Mouse (Mus musculus): Measurements from ENCODE around the gene Gm13283. TPM values are rescaled to one million over a fixed set of nuclear protein-coding genes. Genes with fewer than 3 reads are reported as not detected.
"Not testable (repeated sequence)": the region's sequence is repeated elsewhere in the genome, so short reads cannot be mapped to it uniquely, and the experiment has no call there.

Gm13283 gene
- polyA plus RNA-seq, 1 experiment from 2014 or later: 0.33 TPM

DNA sequence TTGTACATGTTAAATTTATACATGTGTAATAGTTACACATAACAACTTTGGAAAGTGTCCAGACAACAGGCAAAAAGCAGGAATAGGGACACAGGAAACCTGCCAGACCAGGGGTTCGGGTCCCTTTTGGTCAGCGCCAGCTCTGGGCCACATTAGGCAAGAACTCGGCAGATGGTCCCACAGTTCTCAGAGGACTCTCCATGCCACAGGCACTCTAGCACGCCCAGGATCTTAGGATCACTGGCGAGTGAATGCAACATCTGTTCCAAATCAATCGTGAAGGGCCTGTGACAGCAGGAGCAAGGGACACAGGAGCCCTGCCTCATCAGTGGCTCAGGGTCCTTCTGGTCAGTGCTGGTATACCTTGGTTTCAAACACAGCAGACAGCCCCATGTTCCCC, 10.0 kb upstream of the Gm13283 start:
- no peak for TF ChIP-seq CTCF (IDR thresholded peaks at IDR 0.05; ENCODE audit: low read depth)
- Histone ChIP-seq H3K27ac (ENCODE audit: low read depth) (no peak overlapping the region), H3K27me3 (ENCODE audit: insufficient read depth, low read length) (no peaks in the 10 kb centered on the region), H3K36me3 (ENCODE audit: insufficient read depth) (no peaks in the 10 kb centered on the region), H3K9ac (no peak overlapping the region), H3K4me2 (no peak overlapping the region), H3K4me3 (ENCODE audit: low read depth, low read length) (no peak overlapping the region), H3K4me1 (ENCODE audit: insufficient read depth) (no peaks in the 10 kb centered on the region), H3K9me3 (ENCODE audit: low read depth, low read length) (no peaks in the 10 kb centered on the region)
- WGBS: 49% methylated on average over 6 of the region's 6 CpGs
- ATAC-seq (ENCODE audit: insufficient read depth): no peak
- no peak for DNase-seq

DNA sequence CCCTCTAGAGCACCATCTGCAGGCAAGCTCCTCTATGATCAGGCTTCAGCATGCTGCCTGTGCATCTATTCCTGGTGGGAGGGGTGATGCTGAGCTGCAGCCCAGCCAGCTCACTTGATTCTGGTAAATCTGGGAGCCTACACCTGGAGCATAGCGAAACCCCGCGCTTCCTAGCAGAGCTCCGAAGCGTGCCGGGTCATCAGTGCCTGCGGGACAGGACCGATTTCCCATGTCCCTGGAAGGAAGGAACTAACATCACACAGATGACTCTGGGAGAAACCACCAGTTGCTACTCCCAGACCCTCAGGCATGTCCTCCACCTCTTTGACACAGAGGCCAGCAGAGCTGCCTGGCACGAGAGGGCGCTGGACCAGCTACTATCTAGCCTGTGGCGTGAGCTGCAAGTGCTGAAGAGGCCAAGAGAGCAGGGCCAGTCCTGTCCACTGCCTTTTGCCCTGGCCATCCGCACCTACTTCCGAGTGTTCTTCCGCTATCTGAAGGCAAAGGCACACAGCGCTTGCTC, 5.0 kb upstream of the Gm13283 start, which contains the start of gene Gm13271:
TSS of gene Gm13271 (plus strand) at position 51 of the 523 bp plus-strand sequence.
- H3K4me2 ChIP-seq; H3K27me3 ChIP-seq (ENCODE audit: insufficient read depth, low read length); H3K9me3 ChIP-seq (ENCODE audit: low read depth, low read length); H3K36me3 ChIP-seq (ENCODE audit: insufficient read depth); H3K27ac ChIP-seq (ENCODE audit: low read depth); ATAC-seq (ENCODE audit: insufficient read depth); H3K4me3 ChIP-seq (ENCODE audit: low read depth, low read length); H3K9ac ChIP-seq; DNase-seq; H3K4me1 ChIP-seq (ENCODE audit: insufficient read depth): not testable (repeated sequence)
- 73% methylated on average over 15 of the region's 15 CpGs for WGBS
- 0 out of 2 replicates have a peak, but pooled peaks have one; percentile 16 for TF ChIP-seq CTCF (IDR thresholded peaks at IDR 0.05; ENCODE audit: low read depth)

DNA sequence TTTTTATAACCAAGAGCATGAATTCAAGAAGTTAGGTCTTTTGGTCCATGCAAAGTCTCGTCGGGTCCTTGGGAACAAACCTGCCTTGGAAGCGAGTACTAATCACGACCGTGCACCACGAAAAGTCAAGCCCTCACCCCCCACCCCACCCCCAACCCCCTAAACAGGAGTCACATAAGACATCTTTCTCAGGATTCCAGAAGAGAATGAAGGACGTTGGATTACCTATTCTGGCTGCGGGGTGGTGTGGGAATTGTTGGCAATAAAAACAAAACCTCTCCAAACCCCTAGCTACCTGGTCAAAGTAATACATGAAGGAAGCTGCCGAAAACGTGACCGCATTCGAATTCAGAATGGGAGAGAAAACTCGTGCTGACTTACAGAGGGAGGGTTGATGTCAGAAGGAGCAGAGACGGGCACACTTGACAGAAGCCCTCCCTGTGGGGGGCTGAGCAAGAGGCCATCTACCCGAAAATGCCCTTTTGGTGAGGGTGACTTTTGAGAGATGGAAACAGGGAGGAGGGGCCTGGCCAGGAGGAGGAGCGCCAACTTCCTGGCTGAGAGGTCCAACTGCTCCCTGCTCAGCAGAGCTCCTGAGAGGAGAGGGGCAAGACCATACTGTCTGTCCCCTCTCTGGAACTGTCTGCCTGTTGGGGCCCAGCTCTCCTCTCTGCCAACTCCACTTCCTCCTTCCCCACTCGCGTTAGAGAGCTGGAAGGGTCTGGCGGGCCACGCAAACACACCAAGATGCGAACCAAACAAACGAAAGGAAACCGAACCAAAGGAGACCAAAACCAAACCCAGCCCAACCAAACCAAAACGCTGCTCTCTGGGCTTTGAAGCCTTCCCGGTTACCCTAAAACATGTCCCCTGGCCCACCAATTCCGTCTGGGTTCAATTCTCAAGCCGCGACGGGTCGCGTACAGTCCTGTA, 3.1 kb upstream of the Gm13283 start:
- peak overlapping the region; percentile 46 for H3K4me3 ChIP-seq (ENCODE audit: low read depth, low read length)
- H3K27me3 ChIP-seq (ENCODE audit: insufficient read depth, low read length); ATAC-seq (ENCODE audit: insufficient read depth); H3K9me3 ChIP-seq (ENCODE audit: low read depth, low read length); H3K4me1 ChIP-seq (ENCODE audit: insufficient read depth); H3K36me3 ChIP-seq (ENCODE audit: insufficient read depth): not testable (repeated sequence)
- H3K9ac ChIP-seq: peak overlapping the region; percentile 67
- H3K27ac ChIP-seq (ENCODE audit: low read depth): peak overlapping the region; percentile 97
- DNase-seq: peak; percentile 48
- H3K4me2 ChIP-seq: peak overlapping the region; percentile 68
- 9% methylated on average over 28 of the region's 31 CpGs for WGBS

DNA sequence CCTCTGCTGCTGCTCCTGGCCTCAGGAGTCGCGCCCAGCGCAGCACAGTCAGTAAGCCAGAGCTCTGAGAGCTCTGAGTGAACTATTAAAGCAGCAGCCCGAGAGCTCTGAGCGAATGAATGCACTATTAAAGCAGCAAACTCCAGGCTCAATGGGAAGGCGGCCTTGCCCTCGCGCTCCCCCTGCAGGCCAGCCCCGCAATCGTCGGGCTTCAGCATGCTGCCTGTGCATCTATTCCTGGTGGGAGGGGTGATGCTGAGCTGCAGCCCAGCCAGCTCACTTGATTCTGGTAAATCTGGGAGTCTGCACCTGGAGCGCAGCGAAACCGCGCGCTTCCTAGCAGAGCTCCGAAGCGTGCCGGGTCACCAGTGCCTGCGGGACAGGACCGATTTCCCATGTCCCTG, 2.3 kb upstream of the Gm13283 start:
- TF ChIP-seq CTCF (IDR thresholded peaks at IDR 0.05; ENCODE audit: low read depth): peak; percentile 85
- H3K4me3 ChIP-seq (ENCODE audit: low read depth, low read length): peak overlapping the region; percentile 46
- H3K4me2 ChIP-seq: peak overlapping the region; percentile 68

DNA sequence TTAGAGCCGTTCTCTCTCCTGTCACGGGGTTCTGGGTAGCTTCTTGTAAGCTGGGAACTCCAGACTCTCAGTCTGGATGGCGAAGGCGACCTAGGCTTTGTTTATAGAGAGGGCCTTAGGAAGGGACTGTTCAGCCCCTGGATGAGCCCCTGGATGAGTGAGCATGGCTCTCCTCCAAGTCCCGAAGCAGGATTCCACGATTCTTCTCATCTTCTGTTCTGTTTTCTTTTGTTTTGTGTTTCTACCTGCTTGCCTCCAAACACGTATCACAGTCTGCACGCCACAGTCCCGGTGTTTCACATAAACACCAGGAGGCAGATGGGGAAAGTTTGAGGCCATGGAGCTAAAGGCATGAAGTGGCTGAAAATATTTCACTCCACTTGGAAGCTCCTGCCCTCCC, 1.2 kb upstream of the Gm13283 start:
- not testable (repeated sequence) for H3K9ac ChIP-seq; ATAC-seq (ENCODE audit: insufficient read depth); H3K27me3 ChIP-seq (ENCODE audit: insufficient read depth, low read length); H3K27ac ChIP-seq (ENCODE audit: low read depth); DNase-seq; H3K36me3 ChIP-seq (ENCODE audit: insufficient read depth); H3K4me1 ChIP-seq (ENCODE audit: insufficient read depth); H3K9me3 ChIP-seq (ENCODE audit: low read depth, low read length); H3K4me2 ChIP-seq; H3K4me3 ChIP-seq (ENCODE audit: low read depth, low read length)
- 90% methylated on average over 9 of the region's 9 CpGs for WGBS

More for the DNA sequence above, 2.3 kb upstream of the Gm13283 start:
- WGBS: 0% methylated on average over 14 of the region's 21 CpGs
- H3K9me3 ChIP-seq (ENCODE audit: low read depth, low read length); H3K4me1 ChIP-seq (ENCODE audit: insufficient read depth); H3K27me3 ChIP-seq (ENCODE audit: insufficient read depth, low read length); H3K36me3 ChIP-seq (ENCODE audit: insufficient read depth): not testable (repeated sequence)
- H3K27ac ChIP-seq (ENCODE audit: low read depth): peak overlapping the region; percentile 97
- ATAC-seq (ENCODE audit: insufficient read depth): peak; percentile 100
- peak; percentile 94 for DNase-seq
- peak overlapping the region; percentile 67; the same call in 1 of the 2 replicates for H3K9ac ChIP-seq

DNA sequence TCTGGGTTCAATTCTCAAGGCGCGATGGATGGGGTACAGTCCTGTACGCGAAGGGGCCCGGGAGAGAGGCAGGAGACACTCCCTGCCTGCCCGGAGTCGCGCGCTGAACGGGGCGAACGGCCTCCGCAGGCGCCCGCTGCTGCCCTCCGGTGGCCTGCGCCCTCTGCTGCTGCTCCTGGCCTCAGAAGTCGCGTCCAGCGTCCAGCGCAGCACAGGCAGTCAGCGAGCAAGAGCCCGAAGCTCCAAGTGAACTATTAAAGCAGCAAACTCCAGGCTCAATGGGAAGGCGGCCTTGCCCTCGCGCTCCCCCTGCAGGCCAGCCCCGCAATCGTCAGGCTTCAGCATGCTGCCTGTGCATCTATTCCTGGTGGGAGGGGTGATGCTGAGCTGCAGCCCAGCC, 512 bp downstream of the Gm13283 start:
- not testable (repeated sequence) for H3K36me3 ChIP-seq (ENCODE audit: insufficient read depth); ATAC-seq (ENCODE audit: insufficient read depth); H3K27me3 ChIP-seq (ENCODE audit: insufficient read depth, low read length); H3K9me3 ChIP-seq (ENCODE audit: low read depth, low read length); H3K4me1 ChIP-seq (ENCODE audit: insufficient read depth); H3K9ac ChIP-seq
- H3K4me2 ChIP-seq: peak overlapping the region; percentile 48; the same call in 1 of the 2 replicates
- peak; percentile 66 for TF ChIP-seq CTCF (IDR thresholded peaks at IDR 0.05; ENCODE audit: low read depth)
- H3K4me3 ChIP-seq (ENCODE audit: low read depth, low read length): peak overlapping the region; percentile 22; the same call in 1 of the 2 replicates
- WGBS: under 1% methylated on average over 18 of the region's 28 CpGs
- peak overlapping the region; percentile 50; the same call in 1 of the 2 replicates for H3K27ac ChIP-seq (ENCODE audit: low read depth)
- DNase-seq: peak; percentile 84

DNA sequence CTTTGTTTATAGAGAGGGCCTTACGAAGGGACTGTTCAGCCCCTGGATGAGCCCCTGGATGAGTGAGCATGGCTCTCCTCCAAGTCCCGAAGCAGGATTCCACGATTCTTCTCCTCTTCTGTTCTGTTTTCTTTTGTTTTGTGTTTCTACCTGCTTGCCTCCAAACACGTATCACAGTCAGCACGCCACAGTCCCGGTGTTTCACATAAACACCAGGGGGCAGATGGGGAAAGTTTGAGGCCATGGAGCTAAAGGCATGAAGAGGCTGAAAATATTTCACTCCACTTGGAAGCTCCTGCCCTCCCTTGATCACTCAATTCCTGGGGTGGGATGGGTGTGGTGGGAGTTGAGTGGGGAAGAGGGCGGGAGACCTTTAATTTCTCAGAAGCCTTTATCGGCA, 1.9 kb downstream of the Gm13283 start:
- DNase-seq; H3K4me2 ChIP-seq; H3K27ac ChIP-seq (ENCODE audit: low read depth); H3K4me3 ChIP-seq (ENCODE audit: low read depth, low read length); H3K36me3 ChIP-seq (ENCODE audit: insufficient read depth); ATAC-seq (ENCODE audit: insufficient read depth); H3K9me3 ChIP-seq (ENCODE audit: low read depth, low read length); H3K27me3 ChIP-seq (ENCODE audit: insufficient read depth, low read length); H3K4me1 ChIP-seq (ENCODE audit: insufficient read depth); H3K9ac ChIP-seq: not testable (repeated sequence)
- 62% methylated on average over 6 of the region's 8 CpGs for WGBS

DNA sequence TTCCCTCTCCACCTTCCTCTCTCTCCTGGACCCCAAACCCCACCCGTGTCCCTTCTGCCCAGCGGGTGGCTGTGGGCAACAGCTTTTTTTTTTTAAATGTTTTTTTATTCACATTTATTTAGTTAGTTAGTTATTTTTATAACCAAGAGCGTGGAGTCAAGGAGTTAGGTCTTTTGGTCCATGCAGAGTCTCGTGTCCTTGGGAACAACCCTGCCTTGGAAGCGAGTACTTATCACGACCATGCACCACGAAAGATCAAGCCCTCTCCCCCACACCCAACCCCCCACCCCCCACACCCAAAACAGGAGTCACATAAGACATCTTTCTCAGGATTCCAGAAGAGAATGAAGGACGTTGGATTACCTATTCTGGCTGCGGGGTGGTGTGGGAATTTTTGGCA, 2.4 kb downstream of the Gm13283 start:
- not testable (repeated sequence) for DNase-seq

More for the DNA sequence above, 2.4 kb downstream of the Gm13283 start:
- WGBS: 51% methylated on average over 9 of the region's 9 CpGs
- H3K36me3 ChIP-seq (ENCODE audit: insufficient read depth); H3K9ac ChIP-seq; H3K27me3 ChIP-seq (ENCODE audit: insufficient read depth, low read length); H3K4me3 ChIP-seq (ENCODE audit: low read depth, low read length); ATAC-seq (ENCODE audit: insufficient read depth); H3K27ac ChIP-seq (ENCODE audit: low read depth); H3K4me1 ChIP-seq (ENCODE audit: insufficient read depth); H3K9me3 ChIP-seq (ENCODE audit: low read depth, low read length): not testable (repeated sequence)
- H3K4me2 ChIP-seq: peak overlapping the region; percentile 43; the same call in 1 of the 2 replicates
